Mouse (Mus musculus): ENCODE results near the gene Rnf207. TPM values are rescaled to one million over a fixed set of nuclear protein-coding genes. Genes with fewer than 3 reads are reported as not detected.
A peak's percentile ranks its signal among the peaks of the same experiment; 100 is the strongest.

Rnf207 gene
- total and polyA plus RNA-seq, 2 experiments from 2014 or later: 5.7 to 6.6 TPM

DNA sequence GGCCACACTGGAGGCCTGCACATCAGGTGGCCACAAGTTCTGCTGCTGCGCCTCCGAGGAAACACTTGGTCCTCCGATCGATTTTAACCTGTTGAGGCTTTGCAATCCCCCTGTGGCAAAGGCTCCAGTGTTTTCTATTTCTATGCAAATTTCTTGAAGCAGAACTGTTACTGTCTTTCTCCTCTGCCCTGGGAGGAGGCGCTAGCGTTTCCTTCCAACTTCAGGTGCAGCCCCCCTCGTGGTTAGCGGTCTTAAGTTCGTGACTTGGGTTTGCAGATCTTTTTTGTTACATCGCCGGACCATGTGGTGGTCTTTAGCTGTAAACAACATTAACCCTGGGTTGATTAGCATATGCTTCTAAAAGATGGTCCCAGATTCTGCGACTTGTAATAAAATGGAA, 14.8 kb upstream of the Rnf207 start:
- ATAC-seq (no peak), DNase-seq (ENCODE audit: low spot score) (no peak)
- Histone ChIP-seq H3K9ac (replicated peaks; ENCODE audit: low read length) (no peak overlapping the region), H3K9me3 (ENCODE audit: low read length) (no peaks in the 10 kb centered on the region), H3K4me2 (ENCODE audit: low read depth, low read length) (no peak overlapping the region), H3K4me1 (ENCODE audit: insufficient read depth, low read length) (no peaks in the 10 kb centered on the region), H3K27ac (no peak overlapping the region), H3K4me3 (ENCODE audit: low read length) (no peak overlapping the region), H3K36me3 (ENCODE audit: insufficient read depth, low read length) (peaks cover 36% of the 10 kb centered on the region), H3K27me3 (ENCODE audit: insufficient read depth, low read length) (no peaks in the 10 kb centered on the region)
- 84% methylated on average over 12 of the region's 12 CpGs for WGBS
- no peak for TF ChIP-seq CTCF (IDR thresholded peaks at IDR 0.05; ENCODE audit: low read depth)

DNA sequence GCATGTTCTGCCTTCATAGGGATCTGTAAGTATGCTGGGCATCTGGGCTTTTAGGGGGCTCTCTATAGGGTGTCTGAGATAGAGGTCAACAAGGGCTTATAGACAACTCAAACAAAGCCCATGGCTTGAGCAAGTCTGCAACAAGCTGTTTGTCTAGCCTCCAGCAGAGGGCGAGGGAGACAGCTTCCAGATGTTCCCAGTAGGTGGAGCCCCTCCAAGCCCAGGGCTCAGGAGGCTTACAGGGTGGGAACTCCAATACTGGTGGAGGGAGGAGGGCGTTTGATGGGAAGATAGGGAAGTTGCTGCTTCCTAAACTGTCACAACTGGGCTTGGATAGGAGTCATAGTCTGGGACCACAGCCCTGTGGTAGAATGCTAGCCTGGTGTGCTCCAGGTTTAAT, 14.2 kb upstream of the Rnf207 start:
- ATAC-seq (peak; percentile 81), DNase-seq (ENCODE audit: low spot score) (peak; percentile 89)
- H3K9me3 ChIP-seq (ENCODE audit: low read length): no peaks in the 10 kb centered on the region
- H3K36me3 ChIP-seq (ENCODE audit: insufficient read depth, low read length): peaks cover 37% of the 10 kb centered on the region
- peak; percentile 99 for TF ChIP-seq CTCF (IDR thresholded peaks at IDR 0.05; ENCODE audit: low read depth)
- no peak overlapping the region for H3K27ac ChIP-seq
- 30% methylated on average over 2 of the region's 2 CpGs for WGBS
- no peaks in the 10 kb centered on the region for H3K4me1 ChIP-seq (ENCODE audit: insufficient read depth, low read length)
- H3K27me3 ChIP-seq (ENCODE audit: insufficient read depth, low read length): no peaks in the 10 kb centered on the region
- no peak overlapping the region for H3K4me2 ChIP-seq (ENCODE audit: low read depth, low read length)
- H3K4me3 ChIP-seq (ENCODE audit: low read length): no peak overlapping the region
- no peak overlapping the region for H3K9ac ChIP-seq (replicated peaks; ENCODE audit: low read length)

DNA sequence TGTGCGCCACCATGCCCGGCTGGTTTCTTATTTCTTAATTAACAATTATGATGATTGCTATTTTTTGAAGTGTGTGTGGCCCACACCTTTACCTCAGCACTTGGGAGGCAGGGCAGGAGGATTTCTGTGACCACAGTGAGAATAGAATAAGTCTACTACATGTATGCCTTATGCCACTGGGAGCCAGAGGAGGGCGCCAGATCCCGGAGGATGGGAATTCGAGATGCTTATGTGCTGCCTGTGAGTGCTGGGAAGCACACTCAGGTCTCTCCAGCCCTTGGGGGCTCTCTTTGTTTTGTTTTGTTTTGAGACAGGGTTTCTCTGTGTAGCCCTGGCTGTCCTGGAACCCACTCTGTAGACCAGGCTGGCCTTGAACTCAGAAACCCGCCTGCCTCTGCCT, 9.9 kb upstream of the Rnf207 start:
- 84% methylated on average over 6 of the region's 6 CpGs for WGBS
- Histone ChIP-seq H3K4me1 (ENCODE audit: insufficient read depth, low read length) (peaks cover 10% of the 10 kb centered on the region), H3K27ac (no peak overlapping the region), H3K27me3 (ENCODE audit: insufficient read depth, low read length) (no peaks in the 10 kb centered on the region), H3K4me2 (ENCODE audit: low read depth, low read length) (no peak overlapping the region), H3K4me3 (ENCODE audit: low read length) (no peak overlapping the region), H3K9ac (replicated peaks; ENCODE audit: low read length) (no peak overlapping the region), H3K9me3 (ENCODE audit: low read length) (no peaks in the 10 kb centered on the region), H3K36me3 (ENCODE audit: insufficient read depth, low read length) (peaks cover 30% of the 10 kb centered on the region)
- ATAC-seq: no peak
- peak; percentile 45 for DNase-seq (ENCODE audit: low spot score)
- peak; percentile 59 for TF ChIP-seq CTCF (IDR thresholded peaks at IDR 0.05; ENCODE audit: low read depth)

DNA sequence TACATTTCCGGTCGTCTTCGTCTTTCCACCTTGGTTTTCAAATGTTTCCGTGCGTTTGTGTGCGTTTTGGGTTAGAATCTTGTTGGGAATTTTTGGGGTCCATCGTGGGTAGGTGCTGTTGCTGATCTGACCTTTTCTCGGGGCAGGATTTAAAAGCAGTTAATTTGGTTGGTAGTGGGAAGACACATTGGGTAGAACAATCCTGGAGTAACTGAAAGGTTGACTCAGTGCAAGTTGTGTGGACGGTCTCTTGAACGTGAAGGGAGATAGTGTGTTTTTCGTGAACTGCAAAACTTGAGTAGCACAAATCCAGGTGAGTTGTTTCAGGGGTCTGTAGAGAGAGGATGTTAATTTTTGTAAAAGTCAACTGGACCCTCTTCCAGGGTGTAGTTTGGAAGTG, 7.8 kb upstream of the Rnf207 start:
- DNase-seq (ENCODE audit: low spot score) (no peak), ATAC-seq (no peak)
- WGBS: 3% methylated on average over 11 of the region's 11 CpGs
- Histone ChIP-seq H3K9me3 (ENCODE audit: low read length) (no peaks in the 10 kb centered on the region), H3K36me3 (ENCODE audit: insufficient read depth, low read length) (peaks cover 25% of the 10 kb centered on the region), H3K27me3 (ENCODE audit: insufficient read depth, low read length) (no peaks in the 10 kb centered on the region), H3K4me1 (ENCODE audit: insufficient read depth, low read length) (peaks cover 10% of the 10 kb centered on the region), H3K9ac (replicated peaks; ENCODE audit: low read length) (peak overlapping the region; percentile 90), H3K4me2 (ENCODE audit: low read depth, low read length) (peak overlapping the region; percentile 81), H3K27ac (no peak overlapping the region), H3K4me3 (ENCODE audit: low read length) (peak overlapping the region; percentile 95)
- no peak for TF ChIP-seq CTCF (IDR thresholded peaks at IDR 0.05; ENCODE audit: low read depth)

DNA sequence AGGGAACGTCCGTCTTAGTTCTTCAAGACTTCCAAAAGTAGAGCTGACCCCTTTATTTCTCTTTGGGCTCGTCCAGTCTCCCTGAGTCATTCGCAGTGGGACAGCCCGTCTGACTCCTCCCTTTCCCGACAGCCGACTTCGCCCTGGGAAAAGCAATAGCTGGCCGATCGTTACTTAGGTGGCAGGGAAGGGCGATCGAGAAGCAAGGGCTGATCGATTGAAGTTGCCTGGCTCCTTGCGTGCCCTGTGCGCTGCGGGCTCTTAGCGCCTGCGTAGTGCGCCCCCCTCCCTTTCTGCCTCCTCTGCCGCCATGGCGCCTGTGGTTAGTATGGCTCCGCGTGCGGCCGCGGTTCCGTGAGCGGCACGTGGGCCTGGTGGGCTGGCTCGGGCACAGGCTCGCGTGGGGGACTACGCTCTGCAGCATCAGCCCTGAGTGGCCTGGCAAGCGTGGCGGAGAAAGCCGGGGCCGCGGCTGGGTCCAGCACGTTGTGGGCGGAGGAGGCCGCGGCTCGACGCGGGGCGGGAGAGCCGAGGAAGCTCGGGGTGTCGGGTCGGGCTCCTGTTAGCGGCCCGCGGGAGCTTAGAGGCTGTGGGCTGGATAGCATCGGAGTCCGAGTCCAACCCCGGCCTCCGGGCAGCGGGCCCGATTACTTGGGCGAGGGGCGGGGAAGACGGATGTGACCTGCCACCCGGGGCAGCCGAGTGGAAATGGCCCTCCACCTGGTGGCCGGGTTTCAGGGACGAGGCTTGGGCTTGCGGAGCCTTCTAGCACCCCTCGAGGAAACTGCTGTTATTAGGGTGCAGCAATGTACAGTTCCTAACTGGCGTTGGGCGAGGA, 7.0 kb upstream of the Rnf207 start, which contains the start of gene Rpl22:
Gene Rpl22 (plus strand): TSS at position 169 of the 838 bp plus-strand sequence.
- peak; percentile 97 for DNase-seq (ENCODE audit: low spot score)
- peak; percentile 59 for TF ChIP-seq CTCF (IDR thresholded peaks at IDR 0.05; ENCODE audit: low read depth)
- H3K36me3 ChIP-seq (ENCODE audit: insufficient read depth, low read length): peaks cover 18% of the 10 kb centered on the region
- H3K9me3 ChIP-seq (ENCODE audit: low read length): no peaks in the 10 kb centered on the region
- no peaks in the 10 kb centered on the region for H3K27me3 ChIP-seq (ENCODE audit: insufficient read depth, low read length)
- peak within 1 kb of the TSS; percentile 81 for H3K4me2 ChIP-seq (ENCODE audit: low read depth, low read length)
- WGBS: under 1% methylated on average over 70 of the region's 70 CpGs
- H3K27ac ChIP-seq: peak within 1 kb of the TSS; percentile 79
- ATAC-seq: peak; percentile 98
- H3K9ac ChIP-seq (replicated peaks; ENCODE audit: low read length): peak within 1 kb of the TSS; percentile 90
- peaks cover 10% of the 10 kb centered on the region for H3K4me1 ChIP-seq (ENCODE audit: insufficient read depth, low read length)
- H3K4me3 ChIP-seq (ENCODE audit: low read length): peak within 1 kb of the TSS; percentile 95

DNA sequence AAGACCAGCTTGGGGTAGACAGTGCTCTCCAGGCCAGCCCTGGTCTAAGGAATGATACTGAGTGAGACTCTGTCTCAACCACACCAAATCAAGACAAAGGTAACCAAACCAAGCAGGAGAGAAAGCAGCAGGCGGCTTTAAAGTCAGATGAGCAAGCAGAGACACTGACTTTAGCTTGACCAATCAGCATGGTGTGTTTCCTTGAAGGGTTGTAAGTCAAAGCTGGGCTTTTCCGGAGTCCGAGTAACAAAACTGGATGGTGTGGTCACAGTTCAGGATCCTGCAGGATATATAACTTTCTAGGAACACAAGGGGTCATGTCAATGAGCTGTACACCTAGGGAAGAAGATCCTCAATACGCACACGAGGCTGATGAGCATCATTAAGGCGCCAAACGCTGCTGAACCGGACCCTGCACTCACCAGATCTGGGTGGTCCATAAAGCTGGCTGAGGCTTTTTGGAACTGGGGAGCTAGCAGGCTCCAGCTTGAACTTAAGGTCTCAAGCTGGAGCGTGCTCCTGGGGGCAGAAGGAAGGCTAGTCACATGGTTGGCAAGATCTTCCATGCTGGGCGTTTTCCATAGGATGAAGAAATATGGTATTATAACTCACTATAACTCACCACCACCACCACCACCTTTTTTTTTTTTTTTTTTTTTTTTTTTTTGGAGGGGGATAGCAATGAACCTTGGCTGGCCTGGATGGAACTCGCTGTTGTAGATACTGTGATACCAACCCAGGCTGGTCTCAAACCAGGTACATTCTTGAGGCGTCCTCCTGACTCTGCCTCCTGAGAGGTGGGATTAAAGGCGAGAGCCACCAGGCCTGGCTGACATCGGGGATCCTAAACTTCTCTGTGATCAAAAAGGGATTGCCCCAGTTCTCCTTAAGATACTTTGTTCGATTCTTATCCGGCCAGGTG, 6.1 kb upstream of the Rnf207 start:
- H3K4me2 ChIP-seq (ENCODE audit: low read depth, low read length): peak overlapping the region; percentile 81
- no peaks in the 10 kb centered on the region for H3K27me3 ChIP-seq (ENCODE audit: insufficient read depth, low read length)
- H3K4me3 ChIP-seq (ENCODE audit: low read length): peak overlapping the region; percentile 95
- peaks cover 11% of the 10 kb centered on the region; the same call in 1 of the 2 replicates for H3K36me3 ChIP-seq (ENCODE audit: insufficient read depth, low read length)
- H3K9me3 ChIP-seq (ENCODE audit: low read length): no peaks in the 10 kb centered on the region
- H3K4me1 ChIP-seq (ENCODE audit: insufficient read depth, low read length): peaks cover 10% of the 10 kb centered on the region
- no peak for DNase-seq (ENCODE audit: low spot score)
- no peak overlapping the region for H3K27ac ChIP-seq
- TF ChIP-seq CTCF (IDR thresholded peaks at IDR 0.05; ENCODE audit: low read depth): no peak
- 54% methylated on average over 16 of the region's 16 CpGs for WGBS
- ATAC-seq: peak; percentile 8; the same call in 1 of the 2 replicates
- H3K9ac ChIP-seq (replicated peaks; ENCODE audit: low read length): no peak overlapping the region

Data from hindbrain, postnatal 0 days (tissue).